ENCODE assay signal across 9 mouse cellular contexts in genomic region chr2:174933013-174933353, GRCm38 (mm10).
DNase-seq lines count a peak whose midpoint lies in the region; ATAC-seq and TF ChIP-seq lines count a peak whose summit lies in the region.
"Had no signal": no experiment of that assay in that cellular context is flagged by ENCODE, and none has a peak within 500 bp of the region (broad histone marks: within the 10 kb centered on the region; RNA-seq: fewer than 3 reads in every experiment).

No protein-coding gene starts in this region.

- no peak for TF ChIP-seq POLR2A in thymus, adult 2 months (IDR thresholded peaks at IDR 0.05; ENCODE audit: control insufficient read depth, extremely low read depth, insufficient read depth, low read length, poor library complexity)

- H3K9me3 ChIP-seq in kidney, embryonic 14.5 days (ENCODE audit: control insufficient read depth, low read length): no peaks in the 10 kb centered on the region
- H3K9me3 ChIP-seq in embryonic facial prominence, embryonic 14.5 days (ENCODE audit: control insufficient read depth, low read length): no peaks in the 10 kb centered on the region
- H3K9me3 ChIP-seq in hindbrain, embryonic 13.5 days: no peaks in the 10 kb centered on the region
- no peaks in the 10 kb centered on the region for H3K9me3 ChIP-seq in midbrain, embryonic 15.5 days
- H3K9me3 ChIP-seq: limb, embryonic 15.5 days had no signal

- peak; percentile 68; the same call in 1 of the 2 replicates for ATAC-seq in kidney, embryonic 14.5 days (ENCODE audit: low FRiP score, low TSS enrichment)
- ATAC-seq in embryonic facial prominence, embryonic 14.5 days (ENCODE audit: low read depth): peak; percentile 39; the same call in 1 of the 2 replicates
- ATAC-seq in hindbrain, embryonic 13.5 days (ENCODE audit: low FRiP score): peak; percentile 56
- peak; percentile 69 for ATAC-seq in midbrain, embryonic 15.5 days (replicated peaks)

- no peak overlapping the region for H3K4me2 ChIP-seq in kidney, embryonic 14.5 days (replicated peaks; ENCODE audit: low read depth, low read length)
- no peak overlapping the region for H3K4me2 ChIP-seq in embryonic facial prominence, embryonic 14.5 days (ENCODE audit: low read depth, low read length)
- H3K4me2 ChIP-seq in hindbrain, embryonic 13.5 days: no peak overlapping the region
- peak overlapping the region; percentile 14; the same call in 1 of the 2 replicates for H3K4me2 ChIP-seq in midbrain, embryonic 15.5 days
- H3K4me2 ChIP-seq: limb, embryonic 15.5 days had no signal

- WGBS in kidney, embryonic 14.5 days: 16% methylated on average over 6 of the region's 6 CpGs
- 16% methylated on average over 6 of the region's 6 CpGs for WGBS in embryonic facial prominence, embryonic 14.5 days
- WGBS in hindbrain, embryonic 13.5 days: 16% methylated on average over 6 of the region's 6 CpGs
- WGBS in midbrain, embryonic 15.5 days: 16% methylated on average over 6 of the region's 6 CpGs
- 38% methylated on average over 6 of the region's 6 CpGs for WGBS in thymus, adult 2 months

- H3K4me3 ChIP-seq in kidney, embryonic 14.5 days (ENCODE audit: low read length): no peak overlapping the region
- H3K4me3 ChIP-seq in embryonic facial prominence, embryonic 14.5 days (ENCODE audit: low read depth, low read length): no peak overlapping the region
- no peak overlapping the region for H3K4me3 ChIP-seq in hindbrain, embryonic 13.5 days
- H3K4me3 ChIP-seq in midbrain, embryonic 15.5 days: no peak overlapping the region
- no peak overlapping the region for H3K4me3 ChIP-seq in thymus, adult 2 months (ENCODE audit: control insufficient read depth, insufficient read depth, low read length)
- H3K4me3 ChIP-seq: limb, embryonic 15.5 days had no signal

- no peak for TF ChIP-seq CTCF in thymus, adult 2 months (IDR thresholded peaks at IDR 0.05; ENCODE audit: borderline replicate concordance, control insufficient read depth, extremely low read depth, insufficient read depth, low read length, poor library complexity)

- H3K9ac ChIP-seq in kidney, embryonic 14.5 days (ENCODE audit: low read depth, low read length): no peak overlapping the region
- H3K9ac ChIP-seq in embryonic facial prominence, embryonic 14.5 days (ENCODE audit: low read depth, low read length): no peak overlapping the region
- no peak overlapping the region for H3K9ac ChIP-seq in hindbrain, embryonic 13.5 days
- H3K9ac ChIP-seq in midbrain, embryonic 15.5 days: no peak overlapping the region
- H3K9ac ChIP-seq: limb, embryonic 15.5 days had no signal

- no peak overlapping the region for H3K27ac ChIP-seq in kidney, embryonic 14.5 days (ENCODE audit: low read depth, low read length)
- H3K27ac ChIP-seq in embryonic facial prominence, embryonic 14.5 days (replicated peaks; ENCODE audit: low read depth, low read length): no peak overlapping the region
- no peak overlapping the region for H3K27ac ChIP-seq in hindbrain, embryonic 13.5 days
- H3K27ac ChIP-seq in midbrain, embryonic 15.5 days: no peak overlapping the region
- no peak overlapping the region for H3K27ac ChIP-seq in thymus, adult 2 months (ENCODE audit: control insufficient read depth, insufficient read depth, low read length)
- H3K27ac ChIP-seq: limb, embryonic 15.5 days had no signal

- H3K36me3 ChIP-seq in kidney, embryonic 14.5 days (ENCODE audit: control insufficient read depth, insufficient read depth, low read length): no peaks in the 10 kb centered on the region
- no peaks in the 10 kb centered on the region for H3K36me3 ChIP-seq in embryonic facial prominence, embryonic 14.5 days (ENCODE audit: control insufficient read depth, insufficient read depth, low read length)
- H3K36me3 ChIP-seq in hindbrain, embryonic 13.5 days: no peaks in the 10 kb centered on the region
- no peaks in the 10 kb centered on the region for H3K36me3 ChIP-seq in midbrain, embryonic 15.5 days (replicated peaks)
- H3K36me3 ChIP-seq in thymus, adult 2 months (ENCODE audit: control insufficient read depth, insufficient read depth, low read length): no peaks in the 10 kb centered on the region
- H3K36me3 ChIP-seq: limb, embryonic 15.5 days had no signal

- DNase-seq in kidney, postnatal 36 days: no peak
- no peak for DNase-seq in embryonic facial prominence, embryonic 14.5 days (ENCODE audit: low spot score)
- no peak for DNase-seq in thymus, adult 2 months
- no peak for DNase-seq in ovary, postnatal 14 days (ENCODE audit: low spot score)
- DNase-seq in urinary bladder, adult 2 months (ENCODE audit: low spot score): no peak

- H3K27me3 ChIP-seq in kidney, embryonic 14.5 days (ENCODE audit: control insufficient read depth, insufficient read depth, low read length): no peaks in the 10 kb centered on the region
- H3K27me3 ChIP-seq in embryonic facial prominence, embryonic 14.5 days (replicated peaks; ENCODE audit: control insufficient read depth, insufficient read depth, low read length): no peaks in the 10 kb centered on the region
- no peaks in the 10 kb centered on the region for H3K27me3 ChIP-seq in hindbrain, embryonic 13.5 days
- H3K27me3 ChIP-seq in midbrain, embryonic 15.5 days (replicated peaks): no peaks in the 10 kb centered on the region
- no peaks in the 10 kb centered on the region for H3K27me3 ChIP-seq in thymus, adult 2 months (ENCODE audit: control insufficient read depth, insufficient read depth, low read length)
- H3K27me3 ChIP-seq: limb, embryonic 15.5 days had no signal

- no peaks in the 10 kb centered on the region for H3K4me1 ChIP-seq in kidney, embryonic 14.5 days (ENCODE audit: control insufficient read depth, insufficient read depth, low read length)
- H3K4me1 ChIP-seq in embryonic facial prominence, embryonic 14.5 days (ENCODE audit: control insufficient read depth, insufficient read depth, low read length): no peaks in the 10 kb centered on the region
- peaks cover 3% of the 10 kb centered on the region; the same call in 1 of the 2 replicates for H3K4me1 ChIP-seq in hindbrain, embryonic 13.5 days (replicated peaks)
- 0 out of 2 replicates have a peak, but pooled peaks cover 4% of the 10 kb centered on the region for H3K4me1 ChIP-seq in midbrain, embryonic 15.5 days
- H3K4me1 ChIP-seq in thymus, adult 2 months (replicated peaks; ENCODE audit: control insufficient read depth, insufficient read depth, low read length): no peaks in the 10 kb centered on the region
